Mouse (Mus musculus) MEL (cell line): Measurements from ENCODE around the gene Sh3rf1. TPM values are rescaled to one million over a fixed set of nuclear protein-coding genes. Genes with fewer than 3 reads are reported as not detected.

Source experiments
- DNase-seq: peaks from one replicate; pipeline ENCODE4 v3.0.0; 2011; ENCODE audit warnings: low read depth, low spot score
- H3K27ac ChIP-seq: 2 replicates; pipeline ENCODE4 v1.5.1; 2012; ENCODE audit warnings: low read depth, mild to moderate bottlenecking, control low read depth, low read length, moderate library complexity; ENCODE audit not compliant: control insufficient read depth
- H3K27me3 ChIP-seq, 2 experiments: fragments of 150-350 bp in 1 of 2; sonication (generic) in 1 of 2; 2 replicates each; pipeline ENCODE4 v1.6.1; 2012; ENCODE audit warnings: low read length in 2 of 2, mild to moderate bottlenecking in 2 of 2, improper control_type of control experiment in 1 of 2, moderate library complexity in 1 of 2; ENCODE audit not compliant: insufficient read depth in 2 of 2, control insufficient read depth in 1 of 2
- H3K36me3 ChIP-seq, 2 experiments: 2 replicates each; pipeline ENCODE4 v1.6.1; 2012 to 2014; ENCODE audit warnings: low read length in 2 of 2, improper control_type of control experiment in 1 of 2, inconsistent platforms in 1 of 2, mild to moderate bottlenecking in 1 of 2; ENCODE audit not compliant: insufficient read depth in 2 of 2, control insufficient read depth in 1 of 2
- H3K4me1 ChIP-seq, 2 experiments: fragments of 150-350 bp in 1 of 2; sonication (generic) in 1 of 2; 2 replicates each; pipeline ENCODE4 v1.6.1; 2012; ENCODE audit warnings: low read length in 2 of 2, improper control_type of control experiment in 1 of 2, mild to moderate bottlenecking in 1 of 2; ENCODE audit not compliant: insufficient read depth in 2 of 2, control insufficient read depth in 1 of 2
- H3K4me3 ChIP-seq, 2 experiments: fragments of 150-350 bp in 1 of 2; sonication (generic) in 1 of 2; 2 replicates each; pipeline ENCODE4 v1.5.1; 2012; ENCODE audit warnings: low read depth in 2 of 2, low read length in 2 of 2, mild to moderate bottlenecking in 2 of 2, moderate library complexity in 2 of 2, control low read depth in 1 of 2, improper control_type of control experiment in 1 of 2; ENCODE audit not compliant: control insufficient read depth in 1 of 2, insufficient read depth in 1 of 2
- H3K79me2 ChIP-seq: 2 replicates; pipeline ENCODE4 v1.6.1; 2012; ENCODE audit warnings: mild to moderate bottlenecking, low read length, moderate library complexity; ENCODE audit not compliant: control insufficient read depth, poor library complexity, insufficient read depth
- H3K9ac ChIP-seq: 2 replicates; pipeline ENCODE4 v1.6.1; 2012; ENCODE audit warnings: low read depth, mild to moderate bottlenecking, control low read depth, low read length, moderate library complexity; ENCODE audit not compliant: control insufficient read depth, poor library complexity, severe bottlenecking
- H3K9me3 ChIP-seq: fragments of 150-350 bp; sonication (generic); replicated peaks from 2 replicates; pipeline ENCODE4 v1.6.1; 2012; ENCODE audit warnings: mild to moderate bottlenecking, low read length, improper control_type of control experiment, moderate library complexity; ENCODE audit not compliant: insufficient read depth
- BHLHE40 ChIP-seq: IDR thresholded peaks from 2 replicates; pipeline ENCODE4 v1.6.1; 2012; ENCODE audit warnings: low read depth, mild to moderate bottlenecking, inconsistent platforms, low read length, improper control_type of control experiment, borderline replicate concordance
- CHD1 ChIP-seq: IDR thresholded peaks from 2 replicates; pipeline ENCODE4 v1.6.1; 2012; ENCODE audit warnings: low read depth, mild to moderate bottlenecking, inconsistent platforms, low read length, improper control_type of control experiment
- E2F4 ChIP-seq: IDR thresholded peaks from 2 replicates; pipeline ENCODE4 v1.6.1; 2011; ENCODE audit warnings: low read depth, low read length, improper control_type of control experiment, borderline replicate concordance
- EP300 ChIP-seq, 2 experiments: IDR thresholded peaks; 2 replicates each; pipeline ENCODE4 v1.6.1; 2011; ENCODE audit warnings: improper control_type of control experiment in 2 of 2, low read length in 2 of 2, low read depth in 1 of 2, mild to moderate bottlenecking in 1 of 2
- ETS1 ChIP-seq: IDR thresholded peaks from 2 replicates; pipeline ENCODE4 v1.6.1; 2012; ENCODE audit warnings: low read depth, mild to moderate bottlenecking, inconsistent platforms, low read length, improper control_type of control experiment, moderate library complexity
- GABPA ChIP-seq: IDR thresholded peaks from 2 replicates; pipeline ENCODE4 v1.6.1; 2012; ENCODE audit warnings: low read depth, mild to moderate bottlenecking, inconsistent platforms, low read length, improper control_type of control experiment, moderate library complexity
- HCFC1 ChIP-seq: IDR thresholded peaks from 2 replicates; pipeline ENCODE4 v1.6.1; 2012; ENCODE audit warnings: low read depth, mild to moderate bottlenecking, inconsistent platforms, low read length, improper control_type of control experiment, moderate library complexity
- JUND ChIP-seq: IDR thresholded peaks from 2 replicates; pipeline ENCODE4 v1.6.1; 2011; ENCODE audit warnings: low read depth, mild to moderate bottlenecking, improper control_type of control experiment, low read length
- KAT2A ChIP-seq: conservative IDR thresholded peaks from 2 replicates; pipeline ENCODE4 v1.6.1; 2012; ENCODE audit warnings: low read depth, low read length, improper control_type of control experiment, inconsistent platforms
- MAFK ChIP-seq: IDR thresholded peaks from 2 replicates; pipeline ENCODE4 v1.6.1; 2011; ENCODE audit warnings: low read depth, mild to moderate bottlenecking, low read length, improper control_type of control experiment, borderline replicate concordance
- MAX ChIP-seq: IDR thresholded peaks from 2 replicates; pipeline ENCODE4 v1.6.1; 2011; ENCODE audit warnings: low read length, improper control_type of control experiment
- MAZ ChIP-seq: IDR thresholded peaks from 2 replicates; pipeline ENCODE4 v1.6.1; 2012; ENCODE audit warnings: low read depth, mild to moderate bottlenecking, inconsistent platforms, low read length, improper control_type of control experiment
- MXI1 ChIP-seq: IDR thresholded peaks from 2 replicates; pipeline ENCODE4 v1.6.1; 2011; ENCODE audit warnings: mild to moderate bottlenecking, low read depth, low read length, improper control_type of control experiment
- MYC ChIP-seq: IDR thresholded peaks from 2 replicates; pipeline ENCODE4 v1.6.1; 2011; ENCODE audit warnings: low read depth, mild to moderate bottlenecking, low read length, improper control_type of control experiment, moderate library complexity
- NRF1 ChIP-seq: IDR thresholded peaks from 2 replicates; pipeline ENCODE4 v1.6.1; 2014; ENCODE audit warnings: low read depth, mild to moderate bottlenecking, inconsistent platforms, low read length, improper control_type of control experiment, moderate library complexity; ENCODE audit not compliant: poor library complexity, insufficient read depth, severe bottlenecking
- POLR2A ChIP-seq, 2 experiments: IDR thresholded peaks; 2 replicates each; pipeline ENCODE4 v1.6.1; 2011 to 2012; ENCODE audit warnings: low read length in 2 of 2, mild to moderate bottlenecking in 2 of 2, control low read depth in 1 of 2, improper control_type of control experiment in 1 of 2, low read depth in 1 of 2, moderate library complexity in 1 of 2; ENCODE audit not compliant: control insufficient read depth in 1 of 2, insufficient read depth in 1 of 2, poor library complexity in 1 of 2
- POLR2AphosphoS2 ChIP-seq: IDR thresholded peaks from 2 replicates; pipeline ENCODE4 v1.6.1; 2011; ENCODE audit warnings: low read length, improper control_type of control experiment
- POLR2AphosphoS5 ChIP-seq: IDR thresholded peaks from 2 replicates; pipeline ENCODE4 v1.6.1; 2012; ENCODE audit warnings: low read depth, borderline replicate concordance, mild to moderate bottlenecking, inconsistent platforms, low read length, moderate library complexity, mixed read lengths
- RAD21 ChIP-seq: IDR thresholded peaks from 2 replicates; pipeline ENCODE4 v1.6.1; 2011; ENCODE audit warnings: mild to moderate bottlenecking, low read depth, low read length, improper control_type of control experiment
- RCOR1 ChIP-seq: IDR thresholded peaks from 2 replicates; pipeline ENCODE4 v1.6.1; 2012; ENCODE audit warnings: low read depth, mild to moderate bottlenecking, inconsistent platforms, low read length, improper control_type of control experiment
- SMC3 ChIP-seq: IDR thresholded peaks from 2 replicates; pipeline ENCODE4 v1.6.1; 2011; ENCODE audit warnings: low read depth, low read length, improper control_type of control experiment
- USF1 ChIP-seq: IDR thresholded peaks from 2 replicates; pipeline ENCODE4 v1.6.1; 2014; ENCODE audit warnings: low read depth, mild to moderate bottlenecking, inconsistent platforms, low read length, improper control_type of control experiment, moderate library complexity
- USF2 ChIP-seq, 2 experiments: IDR thresholded peaks; 2 replicates each; pipeline ENCODE4 v1.6.1; 2011 to 2012; ENCODE audit warnings: improper control_type of control experiment in 2 of 2, low read length in 2 of 2, borderline replicate concordance in 1 of 2, inconsistent platforms in 1 of 2, low read depth in 1 of 2, mild to moderate bottlenecking in 1 of 2; ENCODE audit not compliant: insufficient read depth in 1 of 2
- ZC3H11A ChIP-seq: IDR thresholded peaks from 2 replicates; pipeline ENCODE4 v1.6.1; 2012; ENCODE audit warnings: low read depth, mild to moderate bottlenecking, inconsistent platforms, low read length, improper control_type of control experiment
- polyA plus RNA-seq, 2 experiments: library from polyadenylated mRNA; stranded (reverse) in 1 of 2; unstranded in 1 of 2; fragments of >175 nt in 1 of 2; fragments of >200 nt in 1 of 2; gene quantifications; 2 replicates each; pipeline versions ENCODE4 v1.2.1 to v1.2.4; 2012; ENCODE audit warnings: low replicate concordance in 2 of 2, low read depth in 1 of 2; ENCODE audit not compliant: insufficient read length in 2 of 2, insufficient read depth in 1 of 2, missing spikeins in 1 of 2
- total RNA-seq: library from RNA; depleted of rRNA; stranded (reverse); fragments of 300-350 nt; gene quantifications from 2 replicates; pipeline ENCODE4 v1.2.3, GENCODE M21; 2012

Sh3rf1 gene
- total and polyA plus RNA-seq, 3 experiments, result 1.5 to 5.9 TPM; not detected in 1

- H3K4me3 ChIP-seq, result no peak overlapping the region
- H3K27me3 ChIP-seq, result no peaks in the 10 kb centered on the region
- no peak overlapping the region for H3K27ac ChIP-seq
- DNase-seq, result no peak
- H3K4me1 ChIP-seq, result no peaks in the 10 kb centered on the region
- no peaks in the 10 kb centered on the region for H3K79me2 ChIP-seq
- TF ChIP-seq GABPA (no peak), BHLHE40 (no peak), ETS1 (no peak), POLR2AphosphoS5 (no peak), USF2 (IDR thresholded peaks at IDR 0.05; ENCODE audit: borderline replicate concordance in 1 of 2, insufficient read depth in 1 of 2, low read depth in 1 of 2, low read length in 2 of 2) (no peak)
- no peaks in the 10 kb centered on the region for H3K36me3 ChIP-seq
- H3K9me3 ChIP-seq, result no peaks in the 10 kb centered on the region
- H3K9ac ChIP-seq, result no peak overlapping the region
Measured at GRCm38 (mm10) chr8:61295441-61295840, 71.8 kb downstream of the Sh3rf1 start.

- Histone ChIP-seq H3K36me3 (no peaks in the 10 kb centered on the region), H3K27me3 (no peaks in the 10 kb centered on the region), H3K4me3 (no peak overlapping the region), H3K9ac (no peak overlapping the region), H3K9me3 (no peaks in the 10 kb centered on the region), H3K27ac (no peak overlapping the region), H3K4me1 (no peaks in the 10 kb centered on the region), H3K79me2 (no peaks in the 10 kb centered on the region)
- TF ChIP-seq MYC (no peak), SMC3 (no peak), POLR2AphosphoS5 (no peak), CHD1 (no peak), USF2 (IDR thresholded peaks at IDR 0.05; ENCODE audit: borderline replicate concordance in 1 of 2, insufficient read depth in 1 of 2, low read depth in 1 of 2, low read length in 2 of 2) (no peak), HCFC1 (no peak), POLR2AphosphoS2 (no peak)
- DNase-seq, result no peak
Measured at GRCm38 (mm10) chr8:61298828-61299227, 75.2 kb downstream of the Sh3rf1 start.

GRCm38 (mm10) chr8:61301298-61302028 lies 77.8 kb downstream of the Sh3rf1 start:
- DNase-seq, result no peak
- H3K9me3 ChIP-seq, result no peaks in the 10 kb centered on the region
- no peaks in the 10 kb centered on the region; a peak in 1 of 4 replicates for H3K4me1 ChIP-seq
- H3K9ac ChIP-seq, result no peak overlapping the region
- no peaks in the 10 kb centered on the region for H3K36me3 ChIP-seq
- H3K27me3 ChIP-seq, result no peaks in the 10 kb centered on the region
- H3K27ac ChIP-seq, result no peak overlapping the region
- no peak overlapping the region for H3K4me3 ChIP-seq
- H3K79me2 ChIP-seq, result no peaks in the 10 kb centered on the region
- TF ChIP-seq NRF1, result no peak
- TF ChIP-seq E2F4, result no peak
- no peak for TF ChIP-seq MAZ
- no peak for TF ChIP-seq EP300 (IDR thresholded peaks at IDR 0.05; ENCODE audit: low read depth in 1 of 2, low read length in 2 of 2)
- TF ChIP-seq HCFC1, result no peak
- no peak for TF ChIP-seq RCOR1
- no peak for TF ChIP-seq JUND
- no peak for TF ChIP-seq POLR2A (IDR thresholded peaks at IDR 0.05; ENCODE audit: control insufficient read depth in 1 of 2, insufficient read depth in 1 of 2, low read depth in 1 of 2, low read length in 2 of 2, poor library complexity in 1 of 2)
- no peak for TF ChIP-seq KAT2A
- TF ChIP-seq MAFK, result no peak
- no peak for TF ChIP-seq MAX
- TF ChIP-seq RAD21, result no peak
- TF ChIP-seq BHLHE40, result no peak
- TF ChIP-seq USF2 (IDR thresholded peaks at IDR 0.05; ENCODE audit: borderline replicate concordance in 1 of 2, insufficient read depth in 1 of 2, low read depth in 1 of 2, low read length in 2 of 2), result no peak
- TF ChIP-seq POLR2AphosphoS5, result no peak
- no peak for TF ChIP-seq USF1
- no peak for TF ChIP-seq ZC3H11A
- TF ChIP-seq MXI1, result no peak
